Mouse (Mus musculus) ES-CJ7 (cell line): ENCODE measurements at regions not wholly inside any gene's neighbourhood (a gene's known extent, or its start where the extent isn't known, plus 50 kb on each side); places are given as distances from the start of the nearest gene placed in this dataset.
"Not testable (repeated sequence)": the region's sequence is repeated elsewhere in the genome, so short reads cannot be mapped to it uniquely, and the experiment has no call there.

Experiments
- DNase-seq: peaks from one replicate; pipeline ENCODE4 v3.0.0; 2011; ENCODE audit warnings: low read depth, low spot score

GRCm38 (mm10) chr1:17545311-17545710, 600.4 kb downstream of the Crisp4 start:
- no peak for DNase-seq

- DNase-seq: no peak
Observed at GRCm38 (mm10) chr1:17538160-17538559, 607.5 kb downstream of the Crisp4 start.

- peak; percentile 55 for DNase-seq
Observed at GRCm38 (mm10) chr1:17531291-17531690, 614.4 kb downstream of the Crisp4 start.

- no peak for DNase-seq
Observed at GRCm38 (mm10) chr1:17520118-17520517, 625.6 kb downstream of the Crisp4 start.

- DNase-seq: no peak
Observed at GRCm38 (mm10) chr1:17506125-17507112, 639.3 kb downstream of the Crisp4 start.

- no peak for DNase-seq
Observed at GRCm38 (mm10) chr1:17493596-17493995, 652.1 kb downstream of the Crisp4 start.

- peak; percentile 58 for DNase-seq
Observed at GRCm38 (mm10) chr1:17489854-17490202, 655.9 kb downstream of the Crisp4 start.

- not testable (repeated sequence) for DNase-seq
Observed at GRCm38 (mm10) chr1:17489192-17489853, 656.4 kb downstream of the Crisp4 start.

GRCm38 (mm10) chr1:17451204-17451866, 694.4 kb downstream of the Crisp4 start:
- no peak for DNase-seq

- no peak for DNase-seq
Observed at GRCm38 (mm10) chr1:17450715-17451114, 695.0 kb downstream of the Crisp4 start.

GRCm38 (mm10) chr1:17450295-17450694, 695.4 kb downstream of the Crisp4 start:
- DNase-seq: no peak

GRCm38 (mm10) chr1:17449291-17449690, 696.4 kb downstream of the Crisp4 start:
- DNase-seq: no peak

- peak; percentile 28 for DNase-seq
Observed at GRCm38 (mm10) chr1:17434064-17434463, 711.6 kb downstream of the Crisp4 start.

GRCm38 (mm10) chr1:17415958-17416357, 729.7 kb downstream of the Crisp4 start:
- no peak for DNase-seq

- no peak for DNase-seq
Observed at GRCm38 (mm10) chr1:17394893-17395292, 750.8 kb downstream of the Crisp4 start.

- no peak for DNase-seq
Observed at GRCm38 (mm10) chr1:17392114-17392819, 753.4 kb downstream of the Crisp4 start.

- DNase-seq: no peak
Observed at GRCm38 (mm10) chr1:17377562-17377961, 768.1 kb downstream of the Crisp4 start.

- DNase-seq: no peak
Observed at GRCm38 (mm10) chr1:17348271-17348670, 797.4 kb downstream of the Crisp4 start.

- DNase-seq: no peak
Observed at GRCm38 (mm10) chr1:17337827-17338226, 807.9 kb downstream of the Crisp4 start.

GRCm38 (mm10) chr1:17311392-17311791, 834.3 kb downstream of the Crisp4 start:
- DNase-seq: not testable (repeated sequence)

- DNase-seq: not testable (repeated sequence)
Observed at GRCm38 (mm10) chr1:17309928-17310327, 835.8 kb downstream of the Crisp4 start.
